Mouse (Mus musculus): ENCODE data around the gene Nsg1.

Gene Nsg1

DNA sequence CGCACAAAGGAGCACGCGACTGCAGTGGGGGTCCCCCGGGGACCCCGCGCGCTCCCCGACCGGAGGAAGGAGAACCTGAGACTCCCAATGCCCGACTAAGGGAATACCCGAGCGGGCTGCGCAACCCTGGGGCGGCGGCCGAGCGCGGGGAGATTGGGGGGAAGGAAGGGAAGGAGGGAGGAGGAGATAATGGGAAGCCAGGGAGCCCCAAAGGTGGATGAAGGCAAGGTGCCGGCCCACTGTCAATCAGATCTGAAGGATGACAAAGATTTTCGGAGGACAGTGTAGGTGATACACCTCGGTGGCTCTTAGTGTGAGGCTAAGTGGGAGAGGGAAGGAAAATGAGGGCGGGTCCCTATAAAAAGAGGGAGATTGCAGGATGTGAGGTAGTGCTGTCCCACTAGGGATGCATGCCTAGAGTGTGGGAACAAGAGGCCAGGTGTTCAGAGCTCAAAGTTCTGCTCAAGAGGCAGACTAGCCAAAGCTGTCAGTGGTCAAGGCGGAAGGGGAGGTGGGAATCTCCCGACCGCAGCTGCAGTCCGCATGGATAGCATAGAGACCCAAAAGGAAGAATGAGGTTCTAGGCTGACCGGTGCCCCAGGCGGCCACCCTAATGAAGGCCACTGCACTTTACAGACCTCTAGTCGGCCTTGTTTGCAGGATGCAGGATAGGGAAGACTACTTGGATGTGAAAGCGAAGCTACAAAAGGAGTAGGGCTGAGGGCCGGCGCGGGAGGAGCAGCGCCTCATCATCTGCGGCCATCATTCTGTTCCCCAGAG lies at the start of gene Nsg1:
TSS of gene Nsg1 (minus strand) at position 274 of the 780 bp plus-strand sequence.
- DNase-seq (ENCODE audit: low read depth): no peak

DNA sequence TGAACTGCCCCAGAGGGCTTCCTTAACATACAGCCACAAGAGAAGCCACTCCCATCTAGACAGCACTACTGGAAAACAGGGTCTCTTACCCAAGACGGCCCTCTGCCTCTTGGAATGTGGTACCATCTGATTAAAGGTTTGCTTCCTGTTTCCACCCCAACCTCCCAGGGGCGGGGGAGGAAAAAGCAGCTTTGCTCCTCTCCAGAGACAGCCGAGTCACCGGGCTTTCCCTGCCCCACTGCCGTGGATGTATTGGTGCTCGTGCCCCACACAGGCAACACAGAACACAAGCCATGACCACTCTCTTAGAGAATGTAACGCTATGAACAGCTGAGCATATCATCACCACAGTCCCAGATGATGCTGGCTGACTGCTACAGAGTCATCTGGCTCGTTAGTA lies 49.3 kb upstream of the Nsg1 start:
- no peak for DNase-seq (ENCODE audit: low read depth)

DNA sequence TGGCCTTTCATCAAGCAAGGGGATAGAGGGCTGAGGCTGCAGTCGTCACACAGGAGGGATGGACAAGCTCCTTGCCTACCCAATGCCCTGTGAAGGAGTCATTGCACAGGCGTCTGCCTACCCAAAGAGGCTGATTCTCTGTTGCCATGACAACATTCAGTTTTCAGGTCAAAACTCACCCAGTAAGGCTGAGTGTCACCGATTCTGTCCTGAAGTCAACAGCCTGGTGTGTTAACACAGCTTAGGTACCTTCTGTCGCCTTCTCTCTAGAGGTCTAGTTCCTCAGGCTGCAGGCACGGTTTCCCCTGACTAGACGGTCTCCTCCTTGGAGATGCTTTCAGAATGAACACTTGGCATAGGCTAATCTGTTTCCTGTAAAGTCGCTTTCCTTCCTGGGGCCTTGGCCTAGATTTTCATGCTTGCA lies 45.6 kb upstream of the Nsg1 start:
- DNase-seq (ENCODE audit: low read depth): no peak

GRCm38 (mm10) chr5:38199686-38200085 lies 40.0 kb upstream of the Nsg1 start:
- DNase-seq (ENCODE audit: low read depth): no peak

DNA sequence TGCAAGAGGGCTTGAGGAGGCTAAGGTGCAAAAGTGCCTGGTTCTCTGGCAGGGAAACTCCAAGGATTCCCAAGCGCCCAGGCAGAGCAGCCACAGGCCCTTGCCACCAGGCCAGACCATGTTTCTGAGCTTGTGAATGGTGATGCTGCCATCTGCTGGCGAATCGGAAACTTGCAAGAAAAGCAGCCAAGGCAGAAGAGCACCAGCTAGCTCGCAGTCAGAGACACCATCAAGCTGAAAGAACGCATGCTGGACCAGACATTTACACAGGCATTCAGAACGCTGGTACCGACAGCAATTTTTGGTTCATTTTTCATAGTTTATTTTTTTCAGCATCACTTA lies 37.7 kb upstream of the Nsg1 start:
- DNase-seq (ENCODE audit: low read depth): peak; percentile 80

DNA sequence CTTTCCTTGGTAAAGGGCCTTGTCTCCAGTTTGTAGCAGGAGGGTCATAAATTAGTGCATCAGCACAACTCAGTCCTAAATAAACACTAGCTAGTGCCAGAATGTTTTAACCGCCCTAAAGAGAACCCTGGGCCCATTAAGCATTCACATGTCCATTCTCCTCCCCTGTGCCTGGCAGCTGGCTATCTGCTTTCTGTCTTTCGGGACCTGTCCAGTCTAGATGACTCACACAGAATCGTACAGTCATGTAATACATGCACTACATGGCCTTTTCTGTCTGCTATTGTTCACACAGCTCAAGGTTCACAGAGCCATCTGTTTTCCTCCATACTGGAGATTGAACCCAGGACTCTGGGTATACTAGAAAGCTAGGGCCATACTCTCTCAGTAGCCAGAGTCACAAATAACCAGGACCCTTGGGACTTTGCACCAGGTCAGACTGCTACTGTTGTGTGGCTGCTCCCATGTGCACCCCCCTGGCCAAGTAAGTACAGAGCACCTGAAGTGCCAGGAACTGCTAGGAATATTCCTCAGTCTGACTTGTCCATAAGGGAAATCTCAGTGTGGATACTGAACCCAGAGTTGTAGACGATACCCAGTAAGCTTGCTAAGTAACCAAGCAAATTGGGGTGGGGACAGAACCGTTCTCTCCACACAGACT lies 37.2 kb upstream of the Nsg1 start:
- DNase-seq (ENCODE audit: low read depth): no peak

DNA sequence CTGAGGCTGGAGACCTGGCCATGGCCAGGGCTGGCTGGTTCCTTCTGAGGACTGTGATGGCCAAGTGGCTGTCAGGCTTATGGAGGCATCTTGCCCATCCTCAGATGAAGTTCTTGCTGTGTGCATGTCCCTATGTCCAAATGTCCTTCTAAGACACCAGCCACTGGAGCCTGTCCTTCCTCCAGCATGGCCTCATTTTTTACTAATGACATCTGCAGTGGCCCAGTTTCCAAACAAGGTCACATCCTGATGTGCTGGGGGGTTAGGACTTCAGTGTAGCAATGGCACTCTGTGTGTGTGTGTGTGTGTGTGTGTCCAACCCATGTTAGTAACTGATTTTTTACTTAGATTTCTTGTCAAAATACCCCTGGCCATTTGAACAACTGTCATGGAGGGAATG lies 36.2 kb upstream of the Nsg1 start:
- DNase-seq (ENCODE audit: low read depth): no peak

GRCm38 (mm10) chr5:38194946-38195345 lies 35.2 kb upstream of the Nsg1 start:
- no peak for DNase-seq (ENCODE audit: low read depth)

DNA sequence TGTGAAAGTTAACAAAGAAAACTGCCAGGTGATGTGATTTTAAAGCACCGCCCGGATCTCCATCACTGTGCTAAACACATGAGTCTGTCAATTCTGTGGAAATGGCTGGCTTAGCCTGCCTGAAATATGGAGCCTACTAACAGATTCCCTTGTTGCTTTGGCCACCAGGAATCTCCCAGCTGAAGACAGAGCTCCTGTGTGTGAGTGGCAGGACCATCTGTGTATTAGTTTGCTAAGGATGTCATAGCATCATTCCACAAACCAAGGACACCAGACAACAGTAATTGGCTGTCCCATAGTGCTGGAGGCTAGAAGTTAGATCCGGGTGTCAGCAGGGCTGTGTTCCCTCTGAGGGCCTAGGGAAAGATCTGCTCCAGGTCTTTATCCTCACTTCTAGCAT lies 31.2 kb upstream of the Nsg1 start:
- DNase-seq (ENCODE audit: low read depth): no peak

- no peak for DNase-seq (ENCODE audit: low read depth)
Observed at GRCm38 (mm10) chr5:38187006-38187405, 27.3 kb upstream of the Nsg1 start.

- no peak for DNase-seq (ENCODE audit: low read depth)
Observed at GRCm38 (mm10) chr5:38184688-38185285, 25.1 kb upstream of the Nsg1 start.

DNA sequence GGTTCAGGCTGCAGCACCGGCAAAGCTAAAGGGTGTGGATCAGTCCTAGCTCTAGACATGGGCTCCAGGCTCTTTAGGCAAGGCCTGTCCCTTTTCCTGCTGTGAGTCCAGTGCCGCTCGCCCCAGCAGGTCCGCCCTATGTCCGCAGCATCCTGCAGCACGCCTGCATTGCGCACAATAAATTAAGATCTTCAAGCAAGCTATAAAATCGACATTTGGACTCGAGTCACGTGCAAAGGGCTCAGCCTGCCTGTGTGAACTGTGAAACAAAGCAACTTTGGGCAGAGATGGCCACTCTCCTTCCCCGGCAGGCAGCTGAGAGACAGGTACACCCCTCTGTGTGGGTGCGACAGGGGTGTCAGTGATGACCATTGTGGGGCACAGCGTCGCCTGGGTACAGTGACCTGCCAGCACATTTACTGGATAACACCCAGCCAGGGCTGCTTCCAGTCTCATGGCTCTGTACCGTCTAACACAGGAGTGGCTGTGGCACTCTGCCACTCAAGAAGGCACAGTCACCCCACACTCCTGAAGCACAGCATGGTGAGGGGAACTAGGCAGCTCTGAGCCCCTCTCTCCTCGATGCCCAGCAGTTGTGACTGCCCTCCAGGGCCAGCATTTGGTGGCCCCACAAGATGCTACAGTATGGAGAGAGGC lies 14.7 kb upstream of the Nsg1 start:
- no peak for DNase-seq (ENCODE audit: low read depth)

DNA sequence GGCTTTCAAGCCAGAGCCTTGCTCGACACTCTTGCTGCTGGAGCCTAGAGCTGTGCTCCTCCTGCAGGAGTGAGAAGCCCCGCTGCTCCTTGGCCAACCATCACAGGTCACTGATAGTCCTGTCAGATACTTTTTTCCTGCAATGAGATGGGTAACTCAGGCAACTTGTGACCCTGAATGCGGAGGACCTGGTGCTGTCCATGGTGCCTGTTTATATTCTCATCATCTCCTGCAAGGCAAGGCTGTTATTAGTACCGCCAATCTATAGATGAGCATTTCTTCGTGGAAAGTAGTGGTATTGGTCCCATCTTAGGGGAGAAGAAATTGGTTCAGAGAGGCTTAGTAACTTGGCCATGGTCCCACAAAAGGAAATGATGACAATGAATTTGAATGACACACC lies 14.1 kb upstream of the Nsg1 start:
- DNase-seq (ENCODE audit: low read depth): no peak

DNA sequence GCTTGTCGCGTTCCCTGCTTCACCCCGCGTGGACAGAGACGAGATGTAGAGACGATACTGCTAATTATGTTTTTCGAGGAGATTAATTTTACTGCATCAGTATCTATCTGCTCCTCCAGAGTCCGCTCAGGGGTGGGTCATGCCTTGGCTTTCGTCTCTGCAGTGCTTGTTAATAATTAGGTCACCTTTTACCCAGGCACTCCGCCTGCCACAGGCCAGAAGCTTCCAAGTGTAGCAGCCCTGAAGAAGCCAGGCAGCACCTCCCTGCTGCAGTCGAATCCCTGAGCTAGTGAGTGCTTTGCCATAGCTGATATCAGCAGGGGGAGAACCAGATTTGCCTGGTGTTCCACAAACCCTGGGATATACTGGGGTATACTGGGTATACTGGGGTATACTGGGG lies 8.8 kb upstream of the Nsg1 start:
- DNase-seq (ENCODE audit: low read depth): no peak

DNA sequence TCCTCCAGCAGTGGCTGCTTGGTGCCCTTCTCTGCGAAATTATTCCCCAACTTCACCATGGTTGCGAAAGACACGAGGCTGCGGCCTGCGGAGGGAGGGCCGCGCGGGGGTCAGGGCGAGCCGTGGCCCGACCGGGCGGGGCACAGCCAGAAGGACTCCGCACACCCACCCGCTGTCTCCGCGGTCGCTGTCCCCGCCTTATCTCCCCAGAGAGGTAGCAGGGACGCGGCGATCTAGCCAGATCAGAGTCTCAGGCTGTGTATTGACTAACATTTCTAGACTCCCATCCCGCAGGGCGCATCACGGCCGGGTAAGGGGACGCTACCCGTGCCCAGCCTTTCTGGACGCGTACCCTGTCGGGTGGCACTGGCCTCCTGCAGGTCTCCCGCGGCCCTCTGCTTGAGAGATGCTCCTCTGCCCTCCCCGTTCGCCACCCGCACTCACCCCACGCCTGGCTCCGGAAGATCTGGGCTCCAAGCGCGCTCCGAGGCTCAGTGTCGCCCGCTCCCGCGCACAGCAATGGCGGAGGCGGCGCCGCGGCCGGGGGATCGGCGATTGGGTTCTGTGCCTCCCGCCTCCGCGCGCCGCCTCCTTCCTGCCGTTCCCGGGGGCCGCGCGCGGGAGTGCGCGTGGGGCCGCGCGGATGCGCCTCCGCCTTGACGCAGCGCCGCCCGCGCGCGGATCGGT lies 617 bp downstream of the Nsg1 start:
- peak; percentile 6 for DNase-seq (ENCODE audit: low read depth)

- no peak for DNase-seq (ENCODE audit: low read depth)
Observed at GRCm38 (mm10) chr5:38158501-38158946, 1.2 kb downstream of the Nsg1 start.

DNA sequence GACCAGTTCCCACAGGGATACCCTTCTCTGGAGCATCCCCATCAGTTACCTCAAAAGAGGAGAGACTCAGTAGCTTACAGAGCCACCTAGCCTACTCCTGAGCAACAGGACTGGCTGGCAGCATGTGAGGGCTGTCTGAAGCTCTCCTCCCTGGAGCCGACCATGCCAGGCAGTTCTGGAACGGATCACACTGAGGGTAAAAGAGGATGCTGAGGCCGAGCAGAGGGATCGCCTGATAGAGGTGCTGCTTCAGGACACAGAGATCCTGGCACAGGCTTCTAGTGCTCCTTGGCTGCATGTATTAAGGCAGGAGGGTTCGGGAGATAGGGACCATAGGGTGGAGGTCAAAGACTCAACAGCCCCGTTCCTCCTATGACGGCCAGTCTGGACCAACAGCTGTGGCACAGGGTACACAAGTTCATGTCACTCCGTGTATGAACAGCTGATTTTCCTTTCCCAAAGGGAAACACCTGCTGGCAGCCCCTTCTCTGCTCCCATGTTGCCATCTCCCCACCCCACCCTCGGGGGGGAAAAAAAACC lies 2.2 kb downstream of the Nsg1 start:
- no peak for DNase-seq (ENCODE audit: low read depth)

DNA sequence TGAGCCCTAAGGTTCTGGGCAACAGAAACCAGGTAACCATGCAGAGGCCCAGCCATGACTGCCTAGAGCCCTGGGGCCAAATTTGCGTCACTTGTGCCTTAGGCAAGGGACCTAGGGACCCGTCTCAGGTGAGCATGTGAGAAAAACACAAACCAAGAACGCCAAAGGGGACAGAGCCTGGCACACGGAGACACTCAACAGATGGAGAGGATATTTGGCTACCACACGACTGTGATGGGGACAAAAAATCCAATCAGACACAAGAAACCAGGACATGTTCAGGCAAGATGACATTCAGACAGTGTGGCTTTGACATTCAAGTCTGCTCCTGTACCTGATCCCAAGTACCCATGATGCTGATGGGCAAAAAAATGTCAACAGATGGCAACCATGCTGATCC lies 6.1 kb downstream of the Nsg1 start:
- no peak for DNase-seq (ENCODE audit: low read depth)

DNA sequence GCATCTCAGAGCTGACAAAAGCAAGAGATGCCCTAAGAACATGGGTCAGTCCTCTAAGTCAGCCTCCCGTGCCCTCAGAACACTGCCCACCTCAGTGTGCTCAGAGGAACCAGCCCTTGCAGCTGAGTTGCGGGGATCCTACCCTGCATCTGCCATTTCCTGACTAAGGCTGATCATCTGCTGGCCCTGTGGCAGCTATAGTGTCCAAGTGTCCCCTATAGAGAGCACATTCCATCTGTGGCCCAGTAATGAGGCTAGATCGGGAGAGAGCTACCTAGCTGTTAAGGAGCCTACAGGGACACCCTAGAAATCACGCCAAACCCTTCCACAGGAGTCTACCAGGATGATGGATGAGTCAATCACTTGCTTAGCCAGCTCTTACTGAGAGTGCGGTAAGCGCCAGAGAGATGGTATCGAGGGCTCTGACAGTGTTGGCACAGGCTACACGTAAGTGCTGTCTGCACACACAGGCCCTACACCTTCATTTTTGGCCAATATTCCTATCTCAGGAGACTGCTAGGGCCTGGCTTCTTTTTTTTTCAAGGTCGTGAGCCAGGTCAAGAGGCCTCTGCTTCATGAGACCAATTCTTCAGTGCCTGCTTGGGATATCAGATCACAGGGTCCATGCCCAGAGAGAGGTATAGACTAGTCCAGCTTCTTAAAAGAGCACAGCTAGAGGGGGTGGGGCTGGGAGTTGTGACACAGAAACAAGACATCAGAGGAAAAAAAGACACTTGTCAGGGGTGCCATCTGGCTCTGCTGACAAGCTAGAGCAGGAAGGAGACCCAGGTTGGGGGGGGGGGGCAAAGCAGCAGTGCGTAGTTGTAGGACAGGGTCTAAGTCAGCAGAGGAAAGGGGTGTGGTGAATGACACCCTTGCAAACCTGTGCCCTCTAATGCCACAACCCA lies 7.3 kb downstream of the Nsg1 start:
- DNase-seq (ENCODE audit: low read depth): no peak

GRCm38 (mm10) chr5:38151264-38151663 lies 8.4 kb downstream of the Nsg1 start:
- DNase-seq (ENCODE audit: low read depth): no peak

DNA sequence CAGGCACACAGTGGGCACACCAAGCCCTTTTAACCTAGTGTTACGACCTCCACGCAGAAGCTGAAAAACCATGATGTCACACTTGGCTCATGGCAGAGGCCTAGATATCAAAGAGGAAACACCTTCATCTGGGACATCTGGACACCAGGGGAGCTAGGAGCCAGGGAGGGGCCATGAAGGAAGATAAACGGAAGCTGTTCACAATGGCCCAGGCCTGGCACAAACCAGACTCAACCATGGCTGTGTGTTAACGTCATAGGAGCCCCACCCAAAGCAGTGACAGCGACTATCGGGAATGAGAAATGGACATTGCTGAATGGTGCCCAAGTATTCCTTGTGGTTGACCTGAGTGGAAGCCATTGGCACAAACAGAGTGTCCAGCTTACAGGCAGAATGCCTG lies 13.2 kb downstream of the Nsg1 start:
- no peak for DNase-seq (ENCODE audit: low read depth)
